Mouse (Mus musculus): ENCODE measurements around the gene Osbp2.

DNA sequence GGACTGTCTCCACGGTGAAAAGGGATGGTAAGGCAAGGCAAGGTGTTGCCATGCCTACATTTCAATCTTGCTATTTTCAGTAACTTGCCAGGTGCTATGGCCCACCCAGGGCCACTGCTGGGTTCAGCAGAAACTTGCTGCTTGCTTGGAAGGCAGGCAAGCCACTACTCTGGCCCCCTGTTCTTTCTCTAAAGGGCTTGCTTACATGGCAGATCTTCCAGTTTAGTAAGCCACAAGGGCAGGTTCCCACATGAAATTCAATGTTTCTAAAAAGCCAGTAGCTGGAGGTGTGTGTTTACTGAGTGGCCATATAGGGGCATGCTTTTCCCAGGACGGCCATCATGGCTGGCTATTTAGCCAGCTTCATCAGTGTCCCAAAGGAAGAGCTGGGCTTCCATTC is 172.0 kb downstream of the Osbp2 start:
- TF ChIP-seq GATA1 (IDR thresholded peaks at IDR 0.05; ENCODE audit: borderline replicate concordance, low read length): no peak
- no peak for TF ChIP-seq FLI1 (IDR thresholded peaks at IDR 0.05; ENCODE audit: low read length)
